Mouse (Mus musculus): ENCODE results near the gene Ccdc146.
"Not testable (repeated sequence)": the region's sequence is repeated elsewhere in the genome, so short reads cannot be mapped to it uniquely, and the experiment has no call there.

Ccdc146 gene

GRCm38 (mm10) chr5:21331656-21332055 is 92.8 kb downstream of the Ccdc146 start:
- DNase-seq (ENCODE audit: low spot score): no peak

- peak; percentile 7 for DNase-seq (ENCODE audit: low spot score)
Measured at GRCm38 (mm10) chr5:21329672-21330665, 94.5 kb downstream of the Ccdc146 start.

GRCm38 (mm10) chr5:21328560-21328959 is 95.9 kb downstream of the Ccdc146 start:
- DNase-seq (ENCODE audit: low spot score): no peak

GRCm38 (mm10) chr5:21326494-21326893 is 98.0 kb downstream of the Ccdc146 start:
- DNase-seq (ENCODE audit: low spot score): peak; percentile 76

- no peak for DNase-seq (ENCODE audit: low spot score)
Measured at GRCm38 (mm10) chr5:21320138-21320537, 104.3 kb downstream of the Ccdc146 start.

- no peak for DNase-seq (ENCODE audit: low spot score)
Measured at GRCm38 (mm10) chr5:21314696-21315095, 109.8 kb downstream of the Ccdc146 start.

- no peak for DNase-seq (ENCODE audit: low spot score)
Measured at GRCm38 (mm10) chr5:21307165-21307564, 117.3 kb downstream of the Ccdc146 start.

GRCm38 (mm10) chr5:21301011-21301410 is 123.5 kb downstream of the Ccdc146 start:
- DNase-seq (ENCODE audit: low spot score): no peak

GRCm38 (mm10) chr5:21300058-21300457 is 124.4 kb downstream of the Ccdc146 start:
- DNase-seq (ENCODE audit: low spot score): no peak

- DNase-seq (ENCODE audit: low spot score): no peak
Measured at GRCm38 (mm10) chr5:21299076-21299755, 125.3 kb downstream of the Ccdc146 start.

GRCm38 (mm10) chr5:21295683-21296082 is 128.8 kb downstream of the Ccdc146 start:
- no peak for DNase-seq (ENCODE audit: low spot score)

GRCm38 (mm10) chr5:21290594-21290993 is 133.9 kb downstream of the Ccdc146 start:
- DNase-seq (ENCODE audit: low spot score): no peak

- DNase-seq (ENCODE audit: low spot score): no peak
Measured at GRCm38 (mm10) chr5:21288658-21289435, 135.6 kb downstream of the Ccdc146 start.

GRCm38 (mm10) chr5:21283356-21284062 is 141.0 kb downstream of the Ccdc146 start:
- no peak for DNase-seq (ENCODE audit: low spot score)

- DNase-seq (ENCODE audit: low spot score): not testable (repeated sequence)
Measured at GRCm38 (mm10) chr5:21277685-21278084, 146.8 kb downstream of the Ccdc146 start.

GRCm38 (mm10) chr5:21271386-21272354 is 152.8 kb downstream of the Ccdc146 start:
- DNase-seq (ENCODE audit: low spot score): peak; percentile 25

GRCm38 (mm10) chr5:21270756-21271155 is 153.7 kb downstream of the Ccdc146 start:
- no peak for DNase-seq (ENCODE audit: low spot score)

GRCm38 (mm10) chr5:21269446-21269845 is 155.0 kb downstream of the Ccdc146 start:
- no peak for DNase-seq (ENCODE audit: low spot score)

GRCm38 (mm10) chr5:21267090-21267489 is 157.4 kb downstream of the Ccdc146 start:
- DNase-seq (ENCODE audit: low spot score): no peak

- peak; percentile 95 for DNase-seq (ENCODE audit: low spot score)
Measured at GRCm38 (mm10) chr5:21265049-21265448, 159.4 kb downstream of the Ccdc146 start.

All from embryo, embryonic 10.5 days (tissue).